Comparison of ENCODE assay signal across 8 mouse cellular contexts in genomic region chr6:91616541-91616940, GRCm38 (mm10).
DNase-seq lines count a peak whose midpoint lies in the region; ATAC-seq lines count a peak whose summit lies in the region.

No protein-coding gene starts in this region.

- H3K4me2 ChIP-seq in neural tube, embryonic 11.5 days (ENCODE audit: low read depth), result peak overlapping the region; percentile 50
- H3K4me2 ChIP-seq in forebrain, embryonic 16.5 days (ENCODE audit: low read length), result peak overlapping the region; percentile 55

- H3K27ac ChIP-seq in neural tube, embryonic 11.5 days (ENCODE audit: low read depth, low read length), result peak overlapping the region; percentile 71; the same call in 1 of the 2 replicates
- peak overlapping the region; percentile 83 for H3K27ac ChIP-seq in forebrain, embryonic 16.5 days (ENCODE audit: low read length)
- H3K27ac ChIP-seq in midbrain, embryonic 10.5 days (replicated peaks), result peak overlapping the region; percentile 94

- no peaks in the 10 kb centered on the region for H3K36me3 ChIP-seq in neural tube, embryonic 11.5 days (ENCODE audit: control insufficient read depth, insufficient read depth, low read length)
- no peaks in the 10 kb centered on the region for H3K36me3 ChIP-seq in forebrain, embryonic 16.5 days (ENCODE audit: control insufficient read depth, insufficient read depth)
- no peaks in the 10 kb centered on the region for H3K36me3 ChIP-seq in midbrain, embryonic 10.5 days

- H3K27me3 ChIP-seq in neural tube, embryonic 11.5 days (ENCODE audit: control insufficient read depth, insufficient read depth, low read length), result no peaks in the 10 kb centered on the region
- H3K27me3 ChIP-seq in forebrain, embryonic 16.5 days (replicated peaks; ENCODE audit: control insufficient read depth, insufficient read depth, low read length), result no peaks in the 10 kb centered on the region
- H3K27me3 ChIP-seq in midbrain, embryonic 10.5 days (ENCODE audit: low read depth, poor library complexity, severe bottlenecking), result no peaks in the 10 kb centered on the region

- peak; percentile 47 for DNase-seq in neural tube, embryonic 11.5 days (ENCODE audit: low spot score)
- no peak for DNase-seq in neural tube, embryonic 10.5 days (ENCODE audit: extremely low spot score, low spot score)
- peak; percentile 37 for DNase-seq in layer of hippocampus, adult 9-11 months
- peak; percentile 33 for DNase-seq in midbrain, embryonic 10.5 days (ENCODE audit: low spot score)
- DNase-seq in ovary, adult 18-20 months (ENCODE audit: low spot score), result no peak
- no peak for DNase-seq in urinary bladder, postnatal 36 days (ENCODE audit: low spot score in 2 of 2)
- DNase-seq in thymus, postnatal 10 days (ENCODE audit: low spot score in 2 of 2), result no peak

- ATAC-seq in neural tube, embryonic 11.5 days (ENCODE audit: insufficient read depth, low FRiP score, low TSS enrichment), result peak; percentile 20
- ATAC-seq in forebrain, embryonic 16.5 days, result peak; percentile 74

- H3K9me3 ChIP-seq in neural tube, embryonic 11.5 days (ENCODE audit: control insufficient read depth, low read length), result no peaks in the 10 kb centered on the region
- no peaks in the 10 kb centered on the region for H3K9me3 ChIP-seq in forebrain, embryonic 16.5 days (ENCODE audit: control insufficient read depth, low read length)
- H3K9me3 ChIP-seq in midbrain, embryonic 10.5 days (replicated peaks), result no peaks in the 10 kb centered on the region

- H3K4me1 ChIP-seq in neural tube, embryonic 11.5 days (ENCODE audit: control insufficient read depth, insufficient read depth, low read length), result 0 out of 2 replicates have a peak, but pooled peaks cover 4% of the 10 kb centered on the region
- peaks cover 15% of the 10 kb centered on the region for H3K4me1 ChIP-seq in forebrain, embryonic 16.5 days (replicated peaks; ENCODE audit: control insufficient read depth, insufficient read depth, low read length)
- H3K4me1 ChIP-seq in midbrain, embryonic 10.5 days, result peaks cover 27% of the 10 kb centered on the region

- 62% methylated on average over 7 of the region's 7 CpGs for WGBS in neural tube, embryonic 11.5 days
- WGBS in forebrain, embryonic 16.5 days, result 23% methylated on average over 7 of the region's 7 CpGs
- WGBS in midbrain, embryonic 10.5 days, result 48% methylated on average over 7 of the region's 7 CpGs

- peak overlapping the region; percentile 75 for H3K9ac ChIP-seq in neural tube, embryonic 11.5 days (ENCODE audit: low read length)
- H3K9ac ChIP-seq in forebrain, embryonic 16.5 days (replicated peaks; ENCODE audit: low read depth, low read length), result peak overlapping the region; percentile 60

- H3K4me3 ChIP-seq in neural tube, embryonic 11.5 days (ENCODE audit: low read depth, low read length), result peak overlapping the region; percentile 27; the same call in 1 of the 2 replicates
- H3K4me3 ChIP-seq in forebrain, embryonic 16.5 days (replicated peaks; ENCODE audit: low read length), result peak overlapping the region; percentile 38
- H3K4me3 ChIP-seq in midbrain, embryonic 10.5 days, result peak overlapping the region; percentile 56

Comparison
In these comparisons a context has a peak if more than half of its experiments do, and no peak if none do; other contexts are left out.
1. DNase-seq: peak in neural tube, embryonic 11.5 days (single experiment), layer of hippocampus, adult 9-11 months (single experiment) and midbrain, embryonic 10.5 days (single experiment); none in neural tube, embryonic 10.5 days (single experiment), ovary, adult 18-20 months (single experiment), urinary bladder, postnatal 36 days (0 of 2) and thymus, postnatal 10 days (0 of 2).
2. Peak in every context shown above with its lines, with median percentiles within 50 percentile points of each other: H3K27ac ChIP-seq and H3K4me3 ChIP-seq.